Mouse (Mus musculus): ENCODE measurements around the gene En1. TPM values are rescaled to one million over a fixed set of nuclear protein-coding genes. Genes with fewer than 3 reads are reported as not detected.

En1 gene
- polyA plus RNA-seq, 1 experiment from 2014 or later: 0.05 TPM

- H3K4me2 ChIP-seq: no peak overlapping the region
- H3K36me3 ChIP-seq: no peaks in the 10 kb centered on the region
- no peaks in the 10 kb centered on the region for H3K4me1 ChIP-seq
- ATAC-seq: no peak
- H3K9ac ChIP-seq: no peak overlapping the region
- WGBS (ENCODE audit: insufficient replicate concordance): 2% methylated on average over 30 of the region's 30 CpGs
- no peak overlapping the region for H3K27ac ChIP-seq
- peaks cover 98% of the 10 kb centered on the region for H3K27me3 ChIP-seq (replicated peaks)
- no peaks in the 10 kb centered on the region for H3K9me3 ChIP-seq (replicated peaks)
- no peak overlapping the region for H3K4me3 ChIP-seq
Observed at GRCm38 (mm10) chr1:120614307-120615100, 12.3 kb downstream of the En1 start.

GRCm38 (mm10) chr1:120615521-120615920 is 13.3 kb downstream of the En1 start:
- Histone ChIP-seq H3K9me3 (replicated peaks) (no peaks in the 10 kb centered on the region), H3K27ac (no peak overlapping the region), H3K4me2 (no peak overlapping the region), H3K36me3 (no peaks in the 10 kb centered on the region), H3K27me3 (replicated peaks) (peaks cover 92% of the 10 kb centered on the region), H3K4me1 (no peaks in the 10 kb centered on the region), H3K4me3 (no peak overlapping the region), H3K9ac (no peak overlapping the region)
- no peak for ATAC-seq
- WGBS (ENCODE audit: insufficient replicate concordance): 5% methylated on average over 4 of the region's 4 CpGs

GRCm38 (mm10) chr1:120615927-120616326 is 13.7 kb downstream of the En1 start:
- no peak overlapping the region for H3K9ac ChIP-seq
- 5% methylated on average over 9 of the region's 9 CpGs for WGBS (ENCODE audit: insufficient replicate concordance)
- no peaks in the 10 kb centered on the region for H3K9me3 ChIP-seq (replicated peaks)
- H3K4me3 ChIP-seq: no peak overlapping the region
- H3K27ac ChIP-seq: no peak overlapping the region
- H3K36me3 ChIP-seq: no peaks in the 10 kb centered on the region
- H3K4me1 ChIP-seq: no peaks in the 10 kb centered on the region
- peaks cover 90% of the 10 kb centered on the region for H3K27me3 ChIP-seq (replicated peaks)
- H3K4me2 ChIP-seq: no peak overlapping the region
- no peak for ATAC-seq

- Histone ChIP-seq H3K36me3 (no peaks in the 10 kb centered on the region), H3K27ac (no peak overlapping the region), H3K4me1 (no peaks in the 10 kb centered on the region), H3K27me3 (replicated peaks) (peaks cover 53% of the 10 kb centered on the region), H3K9ac (no peak overlapping the region), H3K4me2 (no peak overlapping the region), H3K9me3 (replicated peaks) (no peaks in the 10 kb centered on the region), H3K4me3 (no peak overlapping the region)
- ATAC-seq: no peak
- WGBS (ENCODE audit: insufficient replicate concordance): 23% methylated on average over 3 of the region's 5 CpGs
Observed at GRCm38 (mm10) chr1:120621383-120621782, 19.2 kb downstream of the En1 start.

GRCm38 (mm10) chr1:120626930-120627621 is 24.9 kb downstream of the En1 start:
- Histone ChIP-seq H3K9me3 (replicated peaks) (no peaks in the 10 kb centered on the region), H3K27me3 (replicated peaks) (peaks cover 15% of the 10 kb centered on the region), H3K36me3 (no peaks in the 10 kb centered on the region), H3K9ac (no peak overlapping the region), H3K4me3 (no peak overlapping the region), H3K27ac (no peak overlapping the region), H3K4me1 (no peaks in the 10 kb centered on the region), H3K4me2 (no peak overlapping the region)
- 49% methylated on average over 11 of the region's 11 CpGs for WGBS (ENCODE audit: insufficient replicate concordance)
- no peak for ATAC-seq

DNA sequence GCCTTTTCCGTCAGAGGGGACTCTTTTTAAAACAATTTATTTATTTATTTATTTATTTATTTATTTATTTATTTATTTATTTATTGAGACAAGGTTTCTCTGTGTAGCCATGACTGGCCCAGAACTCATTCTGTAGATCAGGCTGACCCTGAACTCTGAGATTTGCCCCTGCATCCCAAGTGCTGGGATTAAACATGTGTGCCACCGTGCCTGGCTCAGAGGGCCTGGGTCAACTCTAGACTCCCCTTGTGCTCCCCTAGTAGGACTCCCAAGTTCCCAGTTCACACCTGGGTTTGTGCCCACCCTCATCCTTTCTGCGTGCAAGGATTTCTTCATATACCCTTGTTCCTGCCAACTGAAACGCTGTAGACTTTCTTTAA is 25.4 kb downstream of the En1 start:
- no peak overlapping the region for H3K4me2 ChIP-seq
- no peaks in the 10 kb centered on the region for H3K36me3 ChIP-seq
- WGBS (ENCODE audit: insufficient replicate concordance): 62% methylated on average over 4 of the region's 4 CpGs
- no peaks in the 10 kb centered on the region for H3K9me3 ChIP-seq (replicated peaks)
- no peak overlapping the region for H3K27ac ChIP-seq
- H3K4me3 ChIP-seq: no peak overlapping the region
- H3K4me1 ChIP-seq: no peaks in the 10 kb centered on the region
- H3K9ac ChIP-seq: no peak overlapping the region
- no peak for ATAC-seq
- peaks cover 15% of the 10 kb centered on the region for H3K27me3 ChIP-seq (replicated peaks)

GRCm38 (mm10) chr1:120628821-120629220 is 26.6 kb downstream of the En1 start:
- H3K36me3 ChIP-seq: no peaks in the 10 kb centered on the region
- ATAC-seq: no peak
- H3K4me2 ChIP-seq: no peak overlapping the region
- H3K27ac ChIP-seq: no peak overlapping the region
- H3K9ac ChIP-seq: no peak overlapping the region
- no peak overlapping the region for H3K4me3 ChIP-seq
- H3K9me3 ChIP-seq (replicated peaks): no peaks in the 10 kb centered on the region
- 38% methylated on average over 9 of the region's 9 CpGs for WGBS (ENCODE audit: insufficient replicate concordance)
- H3K4me1 ChIP-seq: no peaks in the 10 kb centered on the region
- H3K27me3 ChIP-seq (replicated peaks): peaks cover 15% of the 10 kb centered on the region

- Histone ChIP-seq H3K9me3 (replicated peaks) (no peaks in the 10 kb centered on the region), H3K27me3 (replicated peaks) (0 out of 2 replicates have a peak, but pooled peaks cover 6% of the 10 kb centered on the region), H3K36me3 (no peaks in the 10 kb centered on the region), H3K4me2 (no peak overlapping the region), H3K9ac (no peak overlapping the region), H3K4me3 (no peak overlapping the region), H3K4me1 (peaks cover 8% of the 10 kb centered on the region), H3K27ac (no peak overlapping the region)
- no peak for ATAC-seq
- 46% methylated on average over 10 of the region's 10 CpGs for WGBS (ENCODE audit: insufficient replicate concordance)
Observed at GRCm38 (mm10) chr1:120643380-120643779, 41.2 kb downstream of the En1 start.

DNA sequence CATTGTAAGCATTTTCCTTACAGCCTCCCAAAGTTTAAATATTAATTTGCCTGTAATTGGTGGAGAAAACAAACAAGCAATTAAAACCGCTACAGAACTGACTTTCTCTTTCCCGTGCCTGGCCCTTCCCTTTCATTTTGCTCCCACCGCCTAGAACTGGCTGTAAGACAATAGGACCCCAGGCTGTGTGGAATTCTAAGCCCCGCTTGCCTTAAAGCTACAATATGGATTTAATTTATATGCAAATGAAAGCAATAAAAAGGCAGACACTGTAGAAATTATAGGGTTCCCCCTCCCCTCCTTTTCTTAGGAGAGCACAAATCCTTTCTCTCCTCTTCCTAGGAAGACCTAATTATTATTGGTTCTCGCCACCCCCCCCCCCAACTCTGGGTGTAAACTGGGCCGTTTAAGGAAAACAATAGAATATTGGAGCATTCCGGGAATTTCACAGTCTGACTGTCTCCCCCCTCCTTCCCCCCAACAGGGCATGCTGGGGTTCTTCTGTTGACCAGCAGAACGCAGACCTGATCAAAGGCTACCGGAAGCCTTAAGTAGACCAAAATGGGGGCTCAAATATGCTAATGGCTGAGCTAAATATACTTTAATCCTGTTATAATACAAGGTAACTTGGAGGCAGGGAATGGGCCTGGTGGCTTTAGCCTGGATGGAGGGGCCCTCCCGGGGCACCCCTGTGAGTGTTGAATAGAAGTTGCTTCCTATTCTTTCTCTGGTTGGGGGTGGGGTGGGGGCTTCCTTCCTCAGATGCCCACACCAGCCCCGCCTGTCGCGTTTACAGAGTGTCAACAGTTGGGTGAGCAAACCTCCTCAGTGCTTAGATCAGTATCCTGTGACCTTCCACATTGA is 41.9 kb downstream of the En1 start:
- H3K36me3 ChIP-seq: no peaks in the 10 kb centered on the region
- no peak overlapping the region for H3K4me2 ChIP-seq
- 0 out of 2 replicates have a peak, but pooled peaks cover 6% of the 10 kb centered on the region for H3K27me3 ChIP-seq (replicated peaks)
- H3K9ac ChIP-seq: no peak overlapping the region
- H3K4me3 ChIP-seq: no peak overlapping the region
- H3K4me1 ChIP-seq: peaks cover 8% of the 10 kb centered on the region
- H3K9me3 ChIP-seq (replicated peaks): no peaks in the 10 kb centered on the region
- no peak overlapping the region for H3K27ac ChIP-seq
- ATAC-seq: no peak
- WGBS (ENCODE audit: insufficient replicate concordance): 26% methylated on average over 13 of the region's 13 CpGs

DNA sequence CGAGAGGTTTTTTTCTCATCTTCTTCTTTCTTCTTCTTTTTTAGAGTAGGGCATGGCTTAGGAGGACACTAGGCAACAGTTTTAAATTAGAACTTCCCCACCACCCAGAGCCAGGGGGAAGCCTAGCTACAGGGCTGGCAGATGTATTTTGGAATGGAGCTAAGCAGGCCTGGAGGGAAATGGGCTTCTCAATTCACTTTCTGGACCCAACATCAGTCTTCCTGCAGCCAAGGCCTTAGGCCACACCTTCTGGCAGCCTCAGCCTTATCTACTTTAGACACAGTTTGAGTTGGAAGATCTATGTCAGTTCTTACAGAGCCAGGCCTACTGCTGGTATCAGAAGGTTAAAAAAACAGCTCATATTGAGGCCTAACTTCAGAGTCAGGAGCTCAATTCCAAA is 42.5 kb downstream of the En1 start:
- H3K36me3 ChIP-seq: no peaks in the 10 kb centered on the region
- 58% methylated on average over 1 of the region's 1 CpGs for WGBS (ENCODE audit: insufficient replicate concordance)
- no peak overlapping the region for H3K9ac ChIP-seq
- 0 out of 2 replicates have a peak, but pooled peaks cover 6% of the 10 kb centered on the region for H3K27me3 ChIP-seq (replicated peaks)
- H3K4me1 ChIP-seq: peaks cover 8% of the 10 kb centered on the region
- no peaks in the 10 kb centered on the region for H3K9me3 ChIP-seq (replicated peaks)
- peak; percentile 65 for ATAC-seq
- H3K27ac ChIP-seq: no peak overlapping the region
- H3K4me2 ChIP-seq: no peak overlapping the region
- H3K4me3 ChIP-seq: no peak overlapping the region

DNA sequence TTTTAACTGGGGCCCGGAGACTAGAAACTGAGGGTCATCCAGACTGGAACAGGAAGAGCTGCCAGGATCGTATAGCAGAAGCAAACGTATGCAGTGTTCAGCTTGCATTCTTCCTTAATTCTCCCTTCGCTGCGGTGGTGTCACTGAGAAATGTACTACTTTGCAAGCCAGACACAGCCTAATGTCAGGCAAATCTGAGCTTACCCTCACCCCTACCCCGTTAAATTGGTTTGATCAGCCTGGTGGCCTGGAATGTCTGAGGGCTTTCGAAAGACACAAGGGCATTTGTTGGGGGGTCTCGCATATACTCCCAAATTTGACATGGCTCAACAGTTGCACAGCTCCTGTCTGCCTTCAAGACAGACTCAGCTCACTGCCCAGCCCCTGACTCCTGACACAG is 47.9 kb downstream of the En1 start:
- no peak overlapping the region for H3K4me2 ChIP-seq
- no peak for ATAC-seq
- no peaks in the 10 kb centered on the region for H3K4me1 ChIP-seq
- no peaks in the 10 kb centered on the region for H3K36me3 ChIP-seq
- H3K27me3 ChIP-seq (replicated peaks): no peaks in the 10 kb centered on the region
- H3K27ac ChIP-seq: no peak overlapping the region
- H3K4me3 ChIP-seq: no peak overlapping the region
- H3K9ac ChIP-seq: no peak overlapping the region
- no peaks in the 10 kb centered on the region for H3K9me3 ChIP-seq (replicated peaks)
- WGBS (ENCODE audit: insufficient replicate concordance): 72% methylated on average over 8 of the region's 8 CpGs

- no peaks in the 10 kb centered on the region for H3K9me3 ChIP-seq (replicated peaks)
- H3K4me2 ChIP-seq: no peak overlapping the region
- H3K27me3 ChIP-seq (replicated peaks): no peaks in the 10 kb centered on the region
- no peak overlapping the region for H3K9ac ChIP-seq
- 67% methylated on average over 5 of the region's 5 CpGs for WGBS (ENCODE audit: insufficient replicate concordance)
- no peak overlapping the region for H3K27ac ChIP-seq
- H3K36me3 ChIP-seq: no peaks in the 10 kb centered on the region
- no peaks in the 10 kb centered on the region for H3K4me1 ChIP-seq
- ATAC-seq: no peak
- no peak overlapping the region for H3K4me3 ChIP-seq
Observed at GRCm38 (mm10) chr1:120651997-120652396, 49.8 kb downstream of the En1 start.

Measured in liver, embryonic 12.5 days (tissue).